Mouse (Mus musculus) adrenal gland, adult (tissue): ENCODE results near the gene Tmpo.
A peak's percentile ranks its signal among the peaks of the same experiment; 100 is the strongest.

Experiments used
- DNase-seq, 2 experiments: peaks; one replicate each; pipeline ENCODE4 v3.0.0; 2022 to 2023; ENCODE audit warnings: low spot score in 1 of 2; ENCODE audit not compliant: inconsistent age in 2 of 2

Tmpo gene

DNA sequence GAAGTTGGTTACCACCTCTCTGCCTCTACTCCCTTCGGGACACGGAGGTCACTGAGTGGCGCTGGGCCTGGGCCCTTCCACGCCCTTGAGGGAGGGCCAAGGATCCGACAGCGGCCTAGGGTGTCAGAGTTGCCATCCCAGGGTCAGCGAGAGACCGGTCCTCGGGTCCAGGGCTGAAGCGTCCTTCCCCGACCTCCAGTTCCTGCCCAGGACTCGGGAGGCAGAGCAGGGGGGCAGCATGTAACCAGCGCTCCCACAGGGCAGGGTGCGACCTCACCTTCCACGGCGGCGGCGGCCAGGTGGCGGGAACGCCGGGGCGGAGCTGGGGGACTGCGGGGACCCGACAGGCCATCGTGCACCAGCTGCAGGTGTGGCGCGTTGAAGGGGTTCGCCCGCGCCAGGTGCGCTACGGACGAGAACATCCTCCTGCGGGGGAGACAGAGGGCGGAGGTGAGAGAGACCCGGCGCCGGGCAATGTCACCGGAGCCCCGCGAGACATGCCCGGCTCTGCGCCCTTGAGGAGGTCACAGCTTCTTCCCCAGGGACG lies 57.8 kb downstream of the Tmpo start:
- DNase-seq, result peak; percentile 73 to 88

DNA sequence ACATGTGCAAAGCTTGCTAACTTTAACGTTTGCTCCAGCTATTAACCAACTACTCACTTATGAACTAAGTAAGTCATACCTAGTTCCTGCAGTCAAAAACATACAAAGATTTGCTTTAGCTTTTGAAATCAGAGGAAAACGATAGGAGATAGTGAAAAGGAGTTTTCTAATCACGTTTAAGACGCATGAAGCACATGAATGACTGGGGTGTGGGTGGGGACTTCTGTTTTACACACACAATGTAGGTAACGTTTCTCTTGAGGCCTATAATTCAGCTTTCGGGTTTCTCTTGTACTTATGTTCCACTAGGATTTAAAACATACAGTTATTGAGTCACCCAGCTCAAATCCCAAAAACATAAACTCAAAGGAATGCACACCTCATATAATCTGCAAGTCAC lies 58.5 kb downstream of the Tmpo start:
- no peak for DNase-seq

DNA sequence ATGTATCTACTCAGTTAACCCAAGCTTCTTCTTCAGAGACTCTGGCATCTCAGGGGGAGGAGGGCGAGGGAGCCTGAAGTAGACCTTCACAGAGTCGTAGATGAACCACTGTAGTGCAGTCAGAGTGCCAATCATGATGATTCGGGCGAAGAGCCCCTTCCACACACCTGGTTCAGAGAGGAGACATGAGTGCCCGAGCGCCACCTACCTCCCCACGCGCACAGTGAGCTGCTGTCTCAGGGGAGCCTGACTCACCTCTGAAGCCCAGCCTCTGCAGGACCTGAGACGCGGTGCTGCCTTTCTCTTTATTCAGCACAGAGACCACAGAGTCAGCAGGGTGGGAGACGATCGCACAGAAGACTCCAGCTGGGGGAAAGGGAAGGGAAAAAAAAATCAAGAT lies 64.2 kb downstream of the Tmpo start:
- DNase-seq, result no peak

- DNase-seq, result no peak
These were observed 71.3 kb downstream of the Tmpo start for GRCm38 (mm10) chr10:91109841-91110240.

DNA sequence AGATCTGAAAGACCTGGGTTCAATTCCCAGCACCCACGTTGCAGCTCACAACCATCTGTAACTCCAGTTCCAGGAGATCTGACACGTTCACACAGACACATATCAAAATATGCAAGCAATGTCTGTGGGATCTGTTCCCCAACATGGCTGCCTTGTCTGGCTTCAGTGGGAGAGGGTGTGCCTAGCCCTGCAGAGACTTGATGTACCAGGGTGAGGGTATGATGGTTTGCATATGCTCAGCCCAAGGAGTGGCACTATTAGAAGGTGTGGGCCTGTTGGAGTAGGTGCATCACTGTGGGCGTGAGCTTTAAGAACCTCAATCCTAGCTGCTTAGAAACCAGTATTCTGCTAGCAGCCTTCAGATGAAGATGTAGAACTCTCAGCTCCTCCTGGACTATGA lies 75.1 kb downstream of the Tmpo start:
- DNase-seq, result no peak

- DNase-seq, result no peak
These were observed 78.1 kb downstream of the Tmpo start for GRCm38 (mm10) chr10:91102799-91103590.

GRCm38 (mm10) chr10:91101936-91102335 lies 79.2 kb downstream of the Tmpo start:
- DNase-seq, result no peak

DNA sequence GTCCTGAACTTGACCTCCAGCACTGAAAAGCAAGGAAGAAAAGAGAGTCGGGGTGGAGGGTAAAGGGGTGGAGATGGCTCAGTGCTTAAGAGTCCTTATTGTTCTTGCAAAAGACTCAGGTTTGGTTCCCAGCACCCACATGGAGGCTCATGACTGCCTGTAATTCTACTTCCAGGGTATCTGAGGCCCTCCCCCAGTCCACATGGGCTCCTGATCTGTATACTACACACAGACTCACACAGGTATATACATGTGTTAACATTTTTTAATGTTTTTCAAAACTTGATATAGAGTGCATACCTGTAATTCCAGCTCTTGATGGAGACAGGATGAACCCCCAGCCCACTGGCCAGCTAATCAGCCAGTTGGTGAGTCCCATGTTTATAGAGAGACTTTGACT lies 81.0 kb downstream of the Tmpo start:
- DNase-seq, result no peak

- no peak for DNase-seq
These were observed 83.1 kb downstream of the Tmpo start for GRCm38 (mm10) chr10:91098056-91098455.
